Mouse (Mus musculus) CH12.LX (cell line): Measurements from ENCODE around the gene Slc6a20a.

Experiments
- BHLHE40 ChIP-seq: IDR thresholded peaks from 2 replicates; pipeline ENCODE4 v1.6.1; 2011; ENCODE audit warnings: mild to moderate bottlenecking, low read depth, low read length, improper control_type of control experiment
- CTCF ChIP-seq, 2 experiments: IDR thresholded peaks in 1 of 2; conservative IDR thresholded peaks in 1 of 2; 2 replicates each; pipeline ENCODE4 v1.5.1; 2011 to 2012; ENCODE audit warnings: low read depth in 2 of 2, low read length in 2 of 2, improper control_type of control experiment in 1 of 2, inconsistent platforms in 1 of 2, mild to moderate bottlenecking in 1 of 2, moderate library complexity in 1 of 2
- MYC ChIP-seq: IDR thresholded peaks from 2 replicates; pipeline ENCODE4 v1.6.1; 2011; ENCODE audit warnings: low read depth, mild to moderate bottlenecking, improper control_type of control experiment, low read length
- POLR2A ChIP-seq: IDR thresholded peaks from 2 replicates; pipeline ENCODE4 v1.6.1; 2011; ENCODE audit warnings: low read depth, mild to moderate bottlenecking, improper control_type of control experiment, low read length
- SIN3A ChIP-seq: IDR thresholded peaks from 2 replicates; pipeline ENCODE4 v1.6.1; 2012; ENCODE audit warnings: low read length, improper control_type of control experiment, inconsistent platforms
- USF2 ChIP-seq: conservative IDR thresholded peaks from 2 replicates; pipeline ENCODE4 v1.6.1; 2011; ENCODE audit warnings: low read depth, low read length, improper control_type of control experiment

- TF ChIP-seq BHLHE40 = no peak
- TF ChIP-seq CTCF (conservative IDR thresholded peaks at IDR 0.05 in 1 of 2, IDR thresholded peaks at IDR 0.05 in 1 of 2; ENCODE audit: low read depth in 2 of 2, low read length in 2 of 2) = no peak
- TF ChIP-seq SIN3A = no peak
- no peak for TF ChIP-seq USF2
- TF ChIP-seq MYC = no peak
- TF ChIP-seq POLR2A = no peak
Measured at GRCm38 (mm10) chr9:123624741-123625140, 53.9 kb downstream of the Slc6a20a start.
